ENCODE assay signal across 29 mouse cellular contexts in the genomic region with DNA sequence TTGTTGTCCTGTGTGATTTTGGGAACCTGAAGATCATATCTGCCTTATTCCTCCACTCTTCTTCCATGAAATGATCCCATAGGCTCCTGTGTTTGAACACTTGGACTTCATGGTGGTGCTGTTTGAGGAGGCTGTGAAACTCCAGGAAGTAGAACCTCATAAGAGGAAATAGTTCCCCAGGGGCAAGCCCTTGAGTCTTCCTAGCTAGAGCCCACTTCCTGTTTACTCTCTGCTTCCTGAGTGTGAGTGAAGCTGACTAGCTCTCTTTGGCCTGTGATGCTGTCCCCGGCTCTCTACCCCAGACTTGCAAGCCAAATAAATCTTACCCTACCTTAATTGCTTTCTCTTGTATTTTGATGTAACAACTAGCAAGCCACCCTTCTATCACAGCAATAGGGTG.
DNase-seq lines count a peak whose midpoint lies in the region; ATAC-seq and TF ChIP-seq lines count a peak whose summit lies in the region.
"Had no signal": no experiment of that assay in that cellular context is flagged by ENCODE, and none has a peak within 500 bp of the region (broad histone marks: within the 10 kb centered on the region; RNA-seq: fewer than 3 reads in every experiment).

No protein-coding gene starts in this region.

- H3K79me2 ChIP-seq in CH12.LX (replicated peaks; ENCODE audit: control insufficient read depth, extremely low read depth, insufficient read depth, poor library complexity, severe bottlenecking), result no peaks in the 10 kb centered on the region

- peak; percentile 44 for DNase-seq in lung, embryonic 14.5 days
- no peak for DNase-seq in lung, adult 2 months
- peak; percentile 72 to 76 for DNase-seq in spleen, postnatal 36 days (ENCODE audit: low spot score in 2 of 2)
- no peak for DNase-seq in spleen, postnatal 4 days (ENCODE audit: low spot score in 2 of 2)
- DNase-seq in CH12.LX (ENCODE audit: extremely low read depth), result peak; percentile 29
- DNase-seq in thymus, postnatal 25 days, result peak; percentile 11
- no peak for DNase-seq in right cerebral cortex, adult 18-20 months
- no peak for DNase-seq in cerebellum, adult 18-20 months
- DNase-seq: adrenal gland, adult 2 months; cerebellum, adult 11-12 months; cerebellum, postnatal 14 days; gastrocnemius, postnatal 36 days; heart, postnatal 4 days; kidney, adult 2 months; left cerebral cortex, postnatal 4 days; lung, postnatal 4 days; midbrain, embryonic 14.5 days; right cerebral cortex, postnatal 4 days had no signal

- no peaks in the 10 kb centered on the region for H3K27me3 ChIP-seq in lung, embryonic 14.5 days (ENCODE audit: insufficient read depth, low read length)
- no peaks in the 10 kb centered on the region for H3K27me3 ChIP-seq in CH12.LX (replicated peaks)
- H3K27me3 ChIP-seq: embryonic facial prominence, embryonic 12.5 days; forebrain, embryonic 12.5 days; heart, embryonic 15.5 days; limb, embryonic 15.5 days; neural tube, embryonic 12.5 days; stomach, embryonic 15.5 days had no signal

- H3K4me1 ChIP-seq in lung, embryonic 14.5 days (ENCODE audit: insufficient read depth), result no peaks in the 10 kb centered on the region
- H3K4me1 ChIP-seq in lung, adult 2 months (ENCODE audit: control insufficient read depth, insufficient read depth, low read length), result no peaks in the 10 kb centered on the region; the same call in 1 of the 2 replicates
- H3K4me1 ChIP-seq in CH12.LX (ENCODE audit: control insufficient read depth in 1 of 2, insufficient read depth in 2 of 2), result peaks cover 0 to 8% of the 10 kb centered on the region in 2 experiments; a peak in 2 of 4 replicates
- H3K4me1 ChIP-seq: embryonic facial prominence, embryonic 12.5 days; forebrain, embryonic 12.5 days; heart, embryonic 15.5 days; neural tube, embryonic 12.5 days; stomach, embryonic 15.5 days had no signal

- TF ChIP-seq CTCF in lung, embryonic 14.5 days (IDR thresholded peaks at IDR 0.05; ENCODE audit: low read depth), result no peak
- TF ChIP-seq CTCF in lung, adult 2 months (IDR thresholded peaks at IDR 0.05; ENCODE audit: insufficient read depth, low read length), result no peak
- no peak for TF ChIP-seq CTCF in CH12.LX (conservative IDR thresholded peaks at IDR 0.05 in 1 of 2, IDR thresholded peaks at IDR 0.05 in 1 of 2; ENCODE audit: low read depth in 2 of 2, low read length in 2 of 2)

- H3K9me3 ChIP-seq in lung, embryonic 14.5 days (ENCODE audit: low read depth, low read length), result no peaks in the 10 kb centered on the region
- no peaks in the 10 kb centered on the region for H3K9me3 ChIP-seq in CH12.LX (replicated peaks; ENCODE audit: low read length)
- H3K9me3 ChIP-seq: embryonic facial prominence, embryonic 12.5 days; forebrain, embryonic 12.5 days; heart, embryonic 15.5 days; limb, embryonic 15.5 days; neural tube, embryonic 12.5 days; stomach, embryonic 15.5 days had no signal

- WGBS in lung, embryonic 14.5 days, result 32% methylated on average over 1 of the region's 1 CpGs
- 32% methylated on average over 1 of the region's 1 CpGs for WGBS in lung, adult 2 months

- TF ChIP-seq POLR2A in lung, adult 2 months (IDR thresholded peaks at IDR 0.05; ENCODE audit: borderline replicate concordance, extremely low read depth, low read depth, low read length), result no peak
- TF ChIP-seq POLR2A in CH12.LX (IDR thresholded peaks at IDR 0.05; ENCODE audit: low read depth, low read length), result no peak

- H3K27ac ChIP-seq in lung, embryonic 14.5 days (ENCODE audit: low read depth), result no peak overlapping the region
- no peak overlapping the region for H3K27ac ChIP-seq in CH12.LX (ENCODE audit: insufficient read depth, low read depth)
- H3K27ac ChIP-seq: embryonic facial prominence, embryonic 12.5 days; forebrain, embryonic 12.5 days; heart, embryonic 15.5 days; hindbrain, embryonic 14.5 days; kidney, postnatal 0 days; left cerebral cortex, adult 2 months; limb, embryonic 15.5 days; liver, embryonic 14.5 days; neural tube, embryonic 12.5 days; stomach, embryonic 15.5 days had no signal

- no peak for ATAC-seq in lung, embryonic 14.5 days (ENCODE audit: insufficient read depth)
- ATAC-seq: inflammation-experienced regulatory T-cells, adult 6 months had no signal

- no peak for TF ChIP-seq RAD21 in CH12.LX (IDR thresholded peaks at IDR 0.05; ENCODE audit: low read depth, low read length)

- no peak for TF ChIP-seq EP300 in CH12.LX (IDR thresholded peaks at IDR 0.05; ENCODE audit: low read length)

- H3K9ac ChIP-seq in lung, embryonic 14.5 days, result no peak overlapping the region
- H3K9ac ChIP-seq in CH12.LX (ENCODE audit: insufficient read depth, low read depth), result no peak overlapping the region
- H3K9ac ChIP-seq: embryonic facial prominence, embryonic 12.5 days; forebrain, embryonic 12.5 days; heart, embryonic 15.5 days; hindbrain, embryonic 14.5 days; limb, embryonic 15.5 days; liver, embryonic 14.5 days; neural tube, embryonic 12.5 days; stomach, embryonic 15.5 days had no signal

- H3K4me3 ChIP-seq in lung, embryonic 14.5 days (ENCODE audit: low read depth, low read length), result no peak overlapping the region
- no peak overlapping the region for H3K4me3 ChIP-seq in lung, adult 2 months (replicated peaks; ENCODE audit: extremely low read depth, low read depth, low read length)
- H3K4me3 ChIP-seq in CH12.LX (replicated peaks in 1 of 3; ENCODE audit: low read depth in 2 of 3, low read length in 2 of 3, poor library complexity in 1 of 3), result no peak overlapping the region
- H3K4me3 ChIP-seq: embryonic facial prominence, embryonic 12.5 days; forebrain, embryonic 12.5 days; heart, embryonic 15.5 days; left cerebral cortex, adult 2 months; limb, embryonic 15.5 days; neural tube, embryonic 12.5 days; stomach, embryonic 15.5 days had no signal

- no peak overlapping the region for H3K4me2 ChIP-seq in lung, embryonic 14.5 days
- no peak overlapping the region for H3K4me2 ChIP-seq in CH12.LX (ENCODE audit: insufficient read depth, low read depth, poor library complexity, severe bottlenecking)
- H3K4me2 ChIP-seq: embryonic facial prominence, embryonic 12.5 days; forebrain, embryonic 12.5 days; heart, embryonic 15.5 days; hindbrain, embryonic 14.5 days; limb, embryonic 15.5 days; neural tube, embryonic 12.5 days; stomach, embryonic 15.5 days had no signal

- dilution Hi-C loops in CH12.LX (cut with MboI; ENCODE audit: extremely low pct_ligation_motif_present, extremely low pct_unique_long_range_greater_than_20kb, low sequenced_read_pairs), result no loop called here

- in situ Hi-C loops in CH12.LX (cut with MboI; ENCODE audit: low pct_ligation_motif_present, low pct_unique_long_range_greater_than_20kb, low sequenced_read_pairs), result no loop called here

- H3K36me3 ChIP-seq in lung, embryonic 14.5 days (ENCODE audit: insufficient read depth), result no peaks in the 10 kb centered on the region
- no peaks in the 10 kb centered on the region for H3K36me3 ChIP-seq in CH12.LX (replicated peaks in 1 of 2; ENCODE audit: control insufficient read depth in 1 of 2, insufficient read depth in 1 of 2, low read length in 1 of 2)
- H3K36me3 ChIP-seq: embryonic facial prominence, embryonic 12.5 days; forebrain, embryonic 12.5 days; heart, embryonic 15.5 days; limb, embryonic 15.5 days; neural tube, embryonic 12.5 days; stomach, embryonic 15.5 days had no signal

TF ChIP-seq in CH12.LX, 34 proteins besides CTCF, POLR2A, EP300 and RAD21:
- TF ChIP-seq JUND (conservative IDR thresholded peaks at IDR 0.05; ENCODE audit: low read depth, low read length), result no peak
- peak; percentile 40; the same call in 1 of the 2 replicates for TF ChIP-seq ELF1 (IDR thresholded peaks at IDR 0.05; ENCODE audit: low read depth, low read length)

Comparison
In these comparisons a context has a peak if more than half of its experiments do, and no peak if none do; other contexts are left out.
1. DNase-seq: peak in lung, embryonic 14.5 days (single experiment), spleen, postnatal 36 days (2 of 2), CH12.LX (single experiment) and thymus, postnatal 25 days (single experiment); none in lung, adult 2 months (single experiment), spleen, postnatal 4 days (0 of 2), right cerebral cortex, adult 18-20 months (single experiment) and cerebellum, adult 18-20 months (0 of 2).